Mouse (Mus musculus): ENCODE data around the gene Lgi2.

DNA sequence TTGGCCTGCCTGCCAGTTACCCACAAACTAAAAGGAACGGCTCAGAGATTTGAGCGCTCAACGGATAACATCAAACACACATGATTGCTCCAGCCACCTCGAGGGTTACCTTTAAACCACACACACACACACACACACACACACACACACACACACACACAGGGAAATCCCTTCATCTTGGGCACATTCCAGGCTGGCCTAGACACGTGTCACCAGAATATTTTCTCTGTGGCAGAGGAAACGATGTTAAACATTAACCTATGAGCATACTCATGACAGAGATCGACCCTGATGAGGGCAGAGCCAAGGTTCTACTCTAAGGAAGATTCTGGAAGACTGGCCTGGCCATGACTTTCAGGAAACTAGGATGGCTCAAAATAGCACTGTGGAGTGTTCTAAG lies 29.2 kb downstream of the Lgi2 start:
- TF ChIP-seq POLR2A (IDR thresholded peaks at IDR 0.05; ENCODE audit: extremely low read depth, insufficient read depth, low read length), result no peak
- no peak for TF ChIP-seq CTCF (IDR thresholded peaks at IDR 0.05; ENCODE audit: extremely low read depth, insufficient read depth, low read length)
